Mouse (Mus musculus) heart, embryonic 11.5 days (tissue): ENCODE results near the gene Naaa. TPM values are rescaled to one million over a fixed set of nuclear protein-coding genes. Genes with fewer than 3 reads are reported as not detected.

Source experiments
- ATAC-seq: fragments of 200-750 bp; cut with Nextera tagmentation; replicated peaks from 2 replicates; pipeline ENCODE4 v1.8.0; 2017; ENCODE audit warnings: moderate library complexity; ENCODE audit not compliant: insufficient number of reproducible peaks, low FRiP score, low TSS enrichment
- H3K27ac ChIP-seq: fragments of 300-500 bp; sonication (generic); 2 replicates; pipeline ENCODE4 v1.5.1; 2014; ENCODE audit warnings: mild to moderate bottlenecking, low read depth, low read length
- H3K27me3 ChIP-seq: fragments of 300-500 bp; sonication (generic); 2 replicates; pipeline ENCODE4 v1.6.1; 2014; ENCODE audit warnings: mild to moderate bottlenecking, low read length, mixed read lengths; ENCODE audit not compliant: control insufficient read depth, insufficient read depth
- H3K36me3 ChIP-seq: fragments of 300-500 bp; sonication (generic); 2 replicates; pipeline ENCODE4 v1.6.1; 2014; ENCODE audit warnings: mild to moderate bottlenecking, low read length, moderate library complexity, mixed read lengths; ENCODE audit not compliant: control insufficient read depth, insufficient read depth
- H3K4me1 ChIP-seq: fragments of 300-500 bp; sonication (generic); 2 replicates; pipeline ENCODE4 v1.6.1; 2014; ENCODE audit warnings: low read length; ENCODE audit not compliant: control insufficient read depth, insufficient read depth
- H3K4me2 ChIP-seq: fragments of 300-500 bp; sonication (generic); 2 replicates; pipeline ENCODE4 v1.6.1; 2014; ENCODE audit warnings: mild to moderate bottlenecking, moderate library complexity
- H3K4me3 ChIP-seq: fragments of 300-500 bp; sonication (generic); 2 replicates; pipeline ENCODE4 v1.5.1; 2014; ENCODE audit warnings: low read depth, low read length
- H3K9ac ChIP-seq: fragments of 300-500 bp; sonication (generic); 2 replicates; pipeline ENCODE4 v1.6.1; 2014; ENCODE audit warnings: mild to moderate bottlenecking, low read depth, low read length, moderate library complexity
- H3K9me3 ChIP-seq: fragments of 300-500 bp; sonication (generic); replicated peaks from 2 replicates; pipeline ENCODE4 v1.6.1; 2016; ENCODE audit warnings: low read length; ENCODE audit not compliant: control insufficient read depth
- WGBS: fragments of 180-500 bp; shearing (Covaris S2); extraction: QIAGEN DNeasy Blood & Tissue Kit; methylation state at CpG from one replicate; pipeline ENCODE4 v1.1.7; 2014; ENCODE audit not compliant: insufficient replicate concordance; 5-methylcytosine and 5-hydroxymethylcytosine counted together
- polyA plus RNA-seq: library from polyadenylated mRNA; unstranded; fragments of >200 nt; fragmentation: Nextera tagmentation; extraction: Ambion mirVana; gene quantifications from 2 replicates; pipeline ENCODE4 v1.2.1, GENCODE M21; 2014

The Naaa gene
- polyA plus RNA-seq, 1 experiment from 2014 or later = 8.4 TPM

DNA sequence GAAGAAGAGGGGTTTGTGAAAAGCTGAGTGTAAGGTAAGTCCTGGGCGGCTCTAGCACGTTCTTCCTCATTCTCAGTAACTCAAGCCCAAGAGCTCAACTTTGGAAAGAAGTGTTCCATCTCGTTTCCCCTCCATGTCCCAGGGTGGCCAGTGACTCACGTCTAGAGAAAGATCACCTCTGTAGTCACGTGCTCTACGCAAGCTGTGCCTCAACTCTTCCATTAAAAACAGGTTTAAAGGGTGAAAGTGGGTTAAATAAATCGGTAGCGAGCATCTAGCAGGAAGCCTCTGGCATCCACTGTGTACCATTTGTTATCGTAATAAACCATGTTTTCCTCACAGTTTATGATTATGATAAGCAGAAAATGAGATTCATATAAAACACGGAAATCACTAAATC lies 46.1 kb downstream of the Naaa start:
- Histone ChIP-seq H3K4me3 (no peak overlapping the region), H3K27me3 (no peaks in the 10 kb centered on the region), H3K27ac (no peak overlapping the region), H3K4me2 (no peak overlapping the region), H3K9me3 (no peaks in the 10 kb centered on the region), H3K4me1 (no peaks in the 10 kb centered on the region), H3K36me3 (no peaks in the 10 kb centered on the region), H3K9ac (no peak overlapping the region)
- ATAC-seq = no peak
- 75% methylated on average over 10 of the region's 10 CpGs for WGBS

DNA sequence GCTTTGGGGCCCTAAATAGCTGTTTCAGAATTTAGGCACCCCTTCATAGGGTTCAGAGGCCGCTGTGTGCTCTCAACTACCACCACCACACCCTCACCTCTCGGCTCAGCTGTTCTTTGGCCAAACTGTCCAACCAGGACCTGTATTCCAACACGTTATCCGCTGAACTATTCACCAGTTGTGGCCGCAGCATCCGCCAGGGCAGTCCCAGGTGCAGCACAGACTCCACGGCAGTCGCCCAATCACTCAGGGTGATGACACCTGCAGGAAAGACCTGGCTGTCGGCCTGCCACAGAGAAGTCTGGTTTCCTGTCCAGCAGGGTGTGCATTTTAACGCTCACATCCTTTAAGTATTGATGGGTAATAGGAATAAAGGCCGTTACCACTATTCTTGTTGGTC lies 47.7 kb downstream of the Naaa start:
- H3K4me1 ChIP-seq = no peaks in the 10 kb centered on the region
- ATAC-seq = no peak
- no peaks in the 10 kb centered on the region for H3K36me3 ChIP-seq
- H3K27ac ChIP-seq = no peak overlapping the region
- no peaks in the 10 kb centered on the region for H3K27me3 ChIP-seq
- no peak overlapping the region for H3K4me2 ChIP-seq
- H3K4me3 ChIP-seq = no peak overlapping the region
- no peak overlapping the region for H3K9ac ChIP-seq
- WGBS = 76% methylated on average over 11 of the region's 11 CpGs
- H3K9me3 ChIP-seq = no peaks in the 10 kb centered on the region

DNA sequence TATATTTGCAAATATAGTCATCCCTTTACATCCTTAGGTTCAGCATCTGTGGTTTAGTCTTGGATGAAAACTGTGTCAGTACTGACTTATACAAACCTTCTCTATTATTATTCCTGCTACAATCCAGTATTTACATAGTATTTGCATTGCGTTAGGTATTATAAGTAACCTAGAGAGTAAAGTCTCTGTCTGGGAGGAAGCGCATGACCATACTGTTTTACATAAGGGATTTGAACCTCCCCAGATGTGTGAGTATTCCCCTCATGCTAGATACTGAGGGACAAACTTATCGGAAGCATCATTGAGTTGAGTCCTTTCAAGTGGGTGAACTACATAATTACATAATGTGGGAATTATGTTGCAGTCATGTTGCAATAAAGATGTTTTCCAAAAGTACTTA lies 48.5 kb downstream of the Naaa start:
- ATAC-seq = no peak
- Histone ChIP-seq H3K27ac (no peak overlapping the region), H3K4me3 (no peak overlapping the region), H3K9ac (no peak overlapping the region), H3K4me1 (no peaks in the 10 kb centered on the region), H3K4me2 (no peak overlapping the region), H3K27me3 (no peaks in the 10 kb centered on the region), H3K36me3 (no peaks in the 10 kb centered on the region), H3K9me3 (no peaks in the 10 kb centered on the region)
- WGBS = 89% methylated on average over 3 of the region's 3 CpGs

DNA sequence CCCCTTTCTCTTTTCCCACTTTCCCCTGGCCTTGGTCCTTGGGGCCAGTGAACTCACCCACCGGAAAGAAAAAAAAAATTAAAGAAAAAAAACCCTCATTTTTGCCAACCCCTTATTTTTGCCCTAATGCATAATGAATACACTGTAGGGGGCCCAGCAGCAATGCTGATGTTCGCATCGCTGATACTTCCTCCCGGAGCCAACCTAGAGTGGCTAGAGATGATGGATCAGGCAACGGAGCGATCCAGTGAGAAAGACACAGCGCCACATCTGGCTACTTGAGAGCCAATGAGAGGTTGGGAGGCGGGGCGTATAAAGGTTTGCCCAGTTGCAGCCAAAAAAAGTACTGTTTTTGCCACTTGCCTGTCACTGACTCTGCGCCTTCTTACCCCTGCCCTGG lies 49.2 kb downstream of the Naaa start:
- Histone ChIP-seq H3K4me1 (no peaks in the 10 kb centered on the region), H3K27me3 (no peaks in the 10 kb centered on the region), H3K27ac (no peak overlapping the region), H3K9ac (no peak overlapping the region), H3K9me3 (no peaks in the 10 kb centered on the region), H3K4me3 (no peak overlapping the region), H3K4me2 (0 out of 2 replicates have a peak overlapping the region, but pooled peaks have one; percentile 9), H3K36me3 (no peaks in the 10 kb centered on the region)
- no peak for ATAC-seq
- 18% methylated on average over 10 of the region's 10 CpGs for WGBS

DNA sequence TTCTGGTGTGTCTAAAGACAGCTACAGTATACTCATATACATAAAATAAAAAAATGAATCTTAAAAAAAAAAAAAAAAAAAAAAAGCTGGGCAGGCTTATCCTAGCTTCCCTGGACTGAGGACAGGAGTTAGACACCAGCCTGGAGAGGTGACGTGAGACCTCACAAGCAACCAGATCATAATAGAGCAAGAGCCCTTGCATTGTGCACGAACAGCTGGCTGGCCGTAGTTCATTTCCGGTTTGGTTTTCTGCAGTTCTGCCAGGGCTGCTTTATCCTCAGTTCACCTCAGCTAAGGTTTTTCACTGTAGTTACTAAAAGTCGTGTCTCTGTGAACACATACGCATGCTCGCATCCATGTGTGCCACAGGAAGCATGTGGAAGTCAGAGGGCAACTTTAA lies 50.2 kb downstream of the Naaa start:
- H3K27me3 ChIP-seq = no peaks in the 10 kb centered on the region
- WGBS = 79% methylated on average over 7 of the region's 7 CpGs
- H3K4me3 ChIP-seq = no peak overlapping the region
- no peaks in the 10 kb centered on the region for H3K36me3 ChIP-seq
- ATAC-seq = no peak
- H3K4me2 ChIP-seq = no peak overlapping the region
- no peaks in the 10 kb centered on the region for H3K4me1 ChIP-seq
- H3K27ac ChIP-seq = no peak overlapping the region
- H3K9ac ChIP-seq = no peak overlapping the region
- no peaks in the 10 kb centered on the region for H3K9me3 ChIP-seq

DNA sequence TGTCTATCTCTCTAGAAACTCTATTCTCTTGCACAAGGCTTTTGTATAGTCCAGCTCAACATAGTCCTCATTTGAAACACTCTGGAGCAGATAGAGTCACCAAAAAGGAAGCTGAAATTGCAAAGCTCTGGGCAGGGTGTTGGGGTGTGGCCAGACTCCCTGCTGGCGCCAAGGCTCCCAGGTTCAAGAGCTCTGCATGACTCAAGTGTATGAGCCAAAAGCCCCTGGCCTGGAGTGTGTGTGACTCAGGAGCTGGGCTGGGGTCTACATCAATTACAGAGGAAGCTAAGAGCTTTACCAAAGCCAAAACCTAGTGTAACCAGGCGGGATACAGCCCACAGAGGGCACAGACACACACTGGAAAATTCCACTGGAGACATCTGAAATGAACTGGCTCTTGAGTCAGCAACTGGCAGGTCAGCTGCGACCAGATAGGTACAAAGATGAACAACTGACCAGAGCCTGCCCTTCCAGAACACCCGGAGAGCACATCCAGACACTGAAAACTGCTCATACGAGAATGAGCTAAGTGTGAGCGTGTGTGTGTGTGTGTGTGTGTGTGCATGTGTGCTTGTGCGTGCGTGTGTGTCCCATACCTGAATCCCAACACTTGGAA lies 57.6 kb downstream of the Naaa start:
- H3K9ac ChIP-seq = no peak overlapping the region
- no peak overlapping the region for H3K27ac ChIP-seq
- no peak overlapping the region for H3K4me2 ChIP-seq
- no peaks in the 10 kb centered on the region for H3K9me3 ChIP-seq
- H3K4me1 ChIP-seq = no peaks in the 10 kb centered on the region; the same call in 1 of the 2 replicates
- no peaks in the 10 kb centered on the region for H3K36me3 ChIP-seq
- no peak overlapping the region for H3K4me3 ChIP-seq
- WGBS = 82% methylated on average over 8 of the region's 8 CpGs
- ATAC-seq = no peak
- H3K27me3 ChIP-seq = no peaks in the 10 kb centered on the region

DNA sequence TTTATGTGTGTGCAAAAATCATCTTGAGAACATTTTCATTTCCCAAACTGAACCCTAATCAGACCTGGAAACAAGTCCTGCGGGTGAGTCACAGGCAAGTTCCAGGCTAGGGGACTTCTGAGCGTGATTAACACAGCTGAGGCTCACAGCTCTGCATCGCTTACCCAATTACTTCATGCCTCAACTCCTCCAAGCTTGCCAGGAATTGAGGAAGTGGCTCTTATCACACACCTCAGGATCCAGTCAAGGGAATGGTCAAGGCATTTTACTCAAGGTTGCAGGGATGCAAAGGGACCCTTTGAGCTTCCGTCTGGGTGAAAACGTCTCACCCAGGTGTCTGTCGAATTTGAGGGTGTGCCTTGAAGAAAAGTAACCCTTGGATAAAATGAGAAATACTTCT lies 58.1 kb downstream of the Naaa start:
- no peak overlapping the region for H3K27ac ChIP-seq
- H3K4me1 ChIP-seq = no peaks in the 10 kb centered on the region; the same call in 1 of the 2 replicates
- no peaks in the 10 kb centered on the region for H3K9me3 ChIP-seq
- ATAC-seq = no peak
- no peak overlapping the region for H3K9ac ChIP-seq
- H3K4me3 ChIP-seq = no peak overlapping the region
- no peaks in the 10 kb centered on the region for H3K27me3 ChIP-seq
- H3K36me3 ChIP-seq = no peaks in the 10 kb centered on the region
- H3K4me2 ChIP-seq = no peak overlapping the region
- WGBS = 37% methylated on average over 6 of the region's 6 CpGs

DNA sequence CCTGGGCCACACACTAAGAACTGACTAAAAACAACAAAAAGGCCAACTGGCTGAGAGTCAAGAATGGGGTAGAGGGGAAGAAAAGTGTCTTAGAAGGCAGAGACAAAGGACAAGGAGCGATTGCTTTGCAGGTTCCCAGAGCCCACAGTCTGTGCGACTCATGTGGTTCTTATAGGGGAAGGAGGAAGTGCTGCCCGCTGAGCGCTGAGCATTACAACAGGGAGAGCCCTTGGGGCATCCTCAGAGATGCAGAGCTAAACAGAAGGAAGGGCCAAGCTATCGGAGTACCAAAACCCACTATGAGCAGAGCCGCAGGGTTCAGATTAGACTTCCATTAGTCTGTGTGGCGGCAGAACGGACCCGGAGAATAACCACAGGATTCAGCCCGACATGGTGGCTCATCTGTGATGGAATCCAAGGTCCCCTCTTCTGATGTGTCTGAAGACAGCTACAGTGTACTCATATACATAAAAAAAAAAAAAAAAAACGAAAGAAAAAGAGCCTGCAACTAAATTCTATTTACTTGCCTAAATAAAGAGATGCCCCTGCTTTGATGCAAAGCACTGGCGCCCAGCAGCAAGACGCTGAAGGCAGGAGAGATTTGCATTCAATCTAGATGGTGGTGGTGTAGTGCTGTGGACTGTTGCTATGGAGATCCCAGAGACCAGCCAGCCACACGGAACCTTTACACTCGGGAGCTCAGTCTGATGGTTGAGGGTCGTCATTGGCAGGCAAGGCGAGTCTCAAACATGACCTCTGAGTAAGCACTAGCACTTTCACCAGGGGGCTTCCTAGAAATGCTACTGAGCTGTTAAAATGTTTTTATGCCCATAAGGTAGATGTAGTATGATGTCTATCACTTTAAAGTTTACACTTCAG lies 58.8 kb downstream of the Naaa start:
- Histone ChIP-seq H3K9ac (no peak overlapping the region), H3K9me3 (no peaks in the 10 kb centered on the region), H3K27ac (no peak overlapping the region), H3K36me3 (no peaks in the 10 kb centered on the region), H3K27me3 (no peaks in the 10 kb centered on the region), H3K4me3 (no peak overlapping the region), H3K4me1 (no peaks in the 10 kb centered on the region; the same call in 1 of the 2 replicates), H3K4me2 (no peak overlapping the region)
- WGBS = 55% methylated on average over 17 of the region's 17 CpGs
- no peak for ATAC-seq
